Mouse (Mus musculus) cerebellum, adult 11-12 months (tissue): ENCODE results near the gene 1700067K01Rik.

ENCODE experiments used
- DNase-seq: peaks from one replicate; pipeline ENCODE4 v3.0.0; 2022

1700067K01Rik gene

DNA sequence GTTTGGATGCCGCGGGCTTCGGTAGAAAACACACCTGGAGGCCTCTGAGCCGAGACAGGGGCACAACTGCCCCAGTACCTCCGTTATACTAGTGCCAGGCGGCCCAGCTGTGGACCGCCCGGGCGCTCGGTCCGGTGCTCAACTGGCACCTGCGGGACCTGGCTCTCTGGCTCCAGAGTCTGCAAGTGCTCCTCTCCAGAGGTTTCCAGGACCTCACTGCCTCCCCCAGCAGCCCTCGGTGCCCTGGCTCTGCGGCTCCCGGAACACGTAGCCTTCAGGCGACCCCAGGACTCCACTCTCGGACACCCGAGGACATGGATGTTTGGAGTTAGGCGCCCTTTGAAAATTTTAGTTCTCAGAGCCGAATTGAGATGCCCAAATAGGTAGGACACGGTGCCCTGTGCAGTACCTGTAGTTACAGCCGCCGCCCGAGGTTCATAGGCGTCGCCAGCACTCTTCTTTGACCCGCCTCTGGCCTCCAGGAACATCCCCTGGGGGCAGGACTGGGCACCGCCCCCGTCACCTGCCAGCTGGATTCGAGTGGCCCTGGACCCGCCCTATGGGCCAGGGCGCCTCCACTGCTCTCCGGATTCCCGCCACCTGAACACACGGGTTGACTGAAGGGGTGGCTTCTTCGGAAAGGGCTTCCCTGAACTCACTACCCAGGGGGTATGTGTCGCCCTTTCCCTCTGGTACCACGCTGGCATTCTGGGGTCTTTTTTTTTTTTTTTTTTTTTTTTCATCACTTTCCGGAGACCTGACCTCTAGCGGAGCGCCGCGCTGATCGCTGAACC, 10.6 kb downstream of the 1700067K01Rik start, which contains the start of gene 2210011C24Rik:
Gene 2210011C24Rik, minus strand, starts transcription at position 467 of the 794 bp plus-strand sequence.
- DNase-seq: peak; percentile 32

DNA sequence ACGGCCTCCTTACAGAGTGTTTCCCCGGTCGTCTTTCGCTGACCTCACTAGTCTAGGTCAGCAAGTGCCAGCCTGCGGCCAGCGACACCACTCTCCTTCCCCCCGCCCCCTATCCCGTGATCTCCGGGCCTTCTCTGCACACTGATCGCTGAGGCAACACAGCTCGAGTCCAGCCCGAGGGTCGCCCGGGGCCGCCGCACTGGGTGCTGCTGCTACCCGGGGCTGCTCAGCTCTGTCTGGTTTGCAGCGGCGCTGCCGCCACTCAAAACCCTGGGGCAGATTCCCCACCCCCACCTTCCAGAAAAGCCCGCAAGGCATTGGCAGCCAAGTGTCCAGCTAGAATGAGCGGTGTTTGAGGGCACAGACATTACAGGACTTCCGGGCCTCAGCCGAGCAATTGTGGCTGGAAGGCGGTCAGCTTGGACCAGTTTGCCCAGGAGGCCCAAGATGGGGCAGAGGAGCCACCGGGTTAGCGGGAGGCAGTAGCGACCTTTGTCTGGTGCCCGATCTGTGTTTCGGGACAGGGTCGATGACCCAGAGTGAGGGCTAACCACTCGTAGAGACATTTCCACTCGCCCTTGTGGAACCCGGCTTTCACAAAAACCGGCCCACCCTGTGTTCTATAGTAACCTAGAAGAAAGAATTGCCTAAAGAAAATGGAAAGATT, 11.3 kb downstream of the 1700067K01Rik start:
- DNase-seq: peak; percentile 18

DNA sequence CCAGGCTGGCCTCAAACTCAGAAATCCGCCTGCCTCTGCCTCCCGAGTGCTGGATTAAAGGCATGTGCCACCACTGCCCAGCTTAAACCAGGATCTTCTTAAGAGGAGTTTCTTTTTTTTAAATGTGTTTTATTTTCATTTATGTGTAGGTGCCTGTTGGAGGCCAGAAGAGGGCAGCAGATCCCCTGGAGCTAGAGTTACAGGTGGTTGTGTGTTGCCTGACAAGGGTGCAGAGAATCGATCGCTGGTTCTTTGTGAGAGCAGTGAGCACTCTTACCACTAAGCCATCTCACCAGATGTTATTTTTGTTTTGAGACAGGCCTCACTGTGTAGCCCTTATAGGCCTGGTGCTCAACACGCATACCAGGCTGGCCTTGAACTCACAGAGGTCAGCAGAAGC, 14.5 kb downstream of the 1700067K01Rik start:
- no peak for DNase-seq

DNA sequence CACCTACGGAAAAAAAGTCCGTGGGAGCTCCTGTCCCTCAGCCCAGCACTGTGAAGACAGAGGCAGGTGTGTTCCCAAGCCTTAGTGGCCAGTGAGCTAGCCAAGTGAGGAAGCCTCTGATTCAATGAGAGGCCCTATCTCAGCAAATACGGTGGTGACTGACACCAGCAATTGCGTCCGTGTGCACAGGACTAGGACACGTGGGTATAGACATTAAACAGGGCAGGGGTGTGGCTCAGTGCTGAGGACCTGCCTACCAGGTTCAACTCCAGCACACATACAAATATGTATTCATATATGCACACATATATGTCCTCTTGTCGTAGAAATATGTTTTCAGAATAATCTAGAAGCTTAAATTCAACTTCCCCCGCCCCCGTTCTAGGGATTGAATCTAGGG, 18.4 kb downstream of the 1700067K01Rik start:
- DNase-seq: no peak

DNA sequence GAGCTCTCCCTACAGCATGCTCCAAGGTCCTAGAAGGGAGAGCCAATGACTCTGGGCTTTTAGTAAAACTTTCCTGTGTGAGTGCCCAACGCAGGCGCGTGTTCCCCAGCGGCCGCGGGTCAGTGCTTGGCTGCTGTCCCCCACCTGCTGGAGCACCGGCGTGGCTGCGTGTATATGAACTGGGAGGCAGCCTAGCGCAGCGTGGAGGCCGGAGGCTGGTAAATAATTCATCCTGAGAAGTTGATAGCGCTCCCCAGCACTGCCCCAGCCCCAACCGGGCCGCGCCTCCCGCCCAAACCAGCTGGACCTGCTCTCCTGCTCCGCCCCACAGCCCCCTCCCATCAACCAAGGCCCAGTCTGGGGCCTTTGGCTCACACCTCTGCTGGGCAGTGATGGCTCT, 19.8 kb downstream of the 1700067K01Rik start, which contains the start of gene Palm3:
Gene Palm3, plus strand, starts transcription at position 376 of the 400 bp plus-strand sequence.
- no peak for DNase-seq

DNA sequence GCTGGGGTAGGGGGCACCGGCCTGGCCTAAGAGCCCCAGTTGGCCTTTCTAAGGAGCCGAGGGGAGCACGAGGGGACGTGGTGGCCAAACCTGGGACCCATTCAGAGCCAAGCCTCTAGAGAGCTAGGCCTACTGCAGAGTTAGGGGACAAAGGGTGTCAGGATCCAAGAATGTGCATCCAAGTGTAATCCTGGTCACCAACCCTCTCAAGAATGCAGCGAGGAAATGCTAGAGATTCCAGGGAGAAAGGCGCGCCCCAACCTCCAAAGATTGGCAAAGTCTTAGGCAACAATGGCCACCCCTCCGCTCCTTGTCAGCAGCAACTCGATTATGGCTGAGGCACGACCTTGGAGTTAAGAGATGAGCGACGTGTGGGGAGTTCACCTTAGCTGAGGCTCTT, 20.3 kb downstream of the 1700067K01Rik start:
- no peak for DNase-seq

DNA sequence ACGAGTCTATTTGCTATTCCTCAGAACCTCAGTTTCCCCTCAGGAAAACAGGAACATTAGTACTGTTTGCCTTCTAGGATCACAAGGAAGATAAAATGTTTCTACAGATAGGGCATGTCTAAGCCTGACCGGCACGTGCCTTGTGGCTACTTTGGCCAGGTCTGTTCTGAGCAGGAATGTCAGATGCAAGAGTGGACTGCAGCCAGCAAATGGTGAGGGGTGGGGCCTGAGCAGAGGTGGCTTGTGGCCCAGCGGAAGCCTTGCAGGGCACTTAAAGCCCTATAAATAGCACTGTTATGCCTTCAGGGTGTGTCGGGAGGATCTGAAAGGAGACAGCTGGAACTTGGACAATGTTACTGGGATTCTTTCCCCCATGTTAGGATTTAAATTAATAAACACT, 21.8 kb downstream of the 1700067K01Rik start:
- no peak for DNase-seq

DNA sequence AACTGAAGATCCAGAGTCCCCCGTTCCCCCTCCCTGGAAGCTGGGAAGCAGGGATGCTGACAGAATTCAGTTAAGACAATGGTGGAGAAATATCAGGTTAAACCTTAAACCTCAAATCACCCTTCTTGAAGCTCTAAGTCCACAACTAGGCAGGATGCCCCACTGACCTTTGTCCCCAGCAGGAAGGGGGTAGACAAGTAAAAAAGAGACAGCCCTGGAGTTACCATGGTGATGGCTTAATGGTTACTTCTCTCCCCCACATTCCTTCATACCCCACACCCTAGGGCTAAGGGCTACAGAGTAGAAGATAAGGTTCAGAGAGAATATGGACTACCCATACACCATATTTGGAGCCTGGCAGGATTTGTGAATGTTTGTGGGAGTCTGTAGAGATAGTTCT, 22.3 kb downstream of the 1700067K01Rik start:
- no peak for DNase-seq

DNA sequence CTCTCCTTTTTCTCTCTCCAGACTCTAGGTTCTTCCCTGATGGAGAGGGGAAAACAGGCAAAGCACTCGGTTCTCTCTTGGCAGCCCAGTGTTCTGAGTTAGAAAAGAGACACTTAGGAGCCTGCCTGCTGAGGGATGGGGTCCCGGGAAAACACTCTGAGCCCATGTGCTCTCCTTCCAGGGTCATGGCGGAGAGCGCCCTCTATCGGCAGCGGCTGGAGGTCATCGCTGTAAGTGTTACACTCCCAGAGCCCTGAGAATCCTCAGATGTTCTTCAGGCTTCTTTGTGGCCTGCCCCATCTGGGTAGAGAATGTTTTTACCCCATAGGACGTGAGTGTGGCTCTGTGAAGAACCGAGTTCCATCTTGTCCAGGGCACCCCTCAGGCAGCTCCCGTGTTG, 22.9 kb downstream of the 1700067K01Rik start:
- DNase-seq: no peak

DNA sequence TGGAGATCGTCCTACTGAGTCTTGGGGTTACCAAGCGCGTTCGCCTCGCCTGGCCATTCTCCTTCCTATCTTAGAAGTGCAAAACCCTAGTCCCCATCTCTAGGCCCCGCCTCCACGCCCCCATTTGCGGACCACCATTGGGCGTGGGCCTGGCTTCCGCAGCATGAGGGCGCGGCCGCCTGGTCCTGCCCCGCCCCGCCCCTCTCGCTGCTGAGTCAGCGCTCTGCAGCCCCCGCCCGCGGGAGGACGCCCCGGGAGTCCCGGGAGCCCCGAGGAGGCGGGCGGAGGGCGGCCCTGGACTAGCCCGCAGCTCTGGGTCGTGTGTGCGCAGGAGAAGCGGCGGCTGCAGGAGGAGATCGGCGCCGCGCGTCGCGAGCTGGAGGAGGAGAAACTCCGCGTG, 24.6 kb downstream of the 1700067K01Rik start:
- DNase-seq: no peak

DNA sequence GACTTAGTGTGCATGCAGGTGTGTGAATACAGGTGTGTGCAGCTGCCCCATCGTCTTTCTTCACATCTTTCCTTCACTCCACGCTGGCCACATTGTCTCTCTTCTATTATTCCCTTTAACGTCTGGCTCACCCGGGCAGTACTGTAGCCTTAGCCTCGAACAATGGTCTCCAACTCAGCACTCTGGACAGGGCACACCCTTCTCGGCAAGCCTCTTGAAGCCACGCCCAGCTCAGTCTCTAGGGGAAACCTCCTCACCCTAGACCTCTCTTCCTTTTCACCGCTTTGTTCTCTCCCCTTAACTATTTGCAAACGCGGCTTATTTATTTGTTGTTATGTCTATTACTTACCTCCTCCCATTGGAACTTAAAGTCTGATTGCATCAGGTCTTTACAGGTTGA, 26.1 kb downstream of the 1700067K01Rik start:
- DNase-seq: no peak

DNA sequence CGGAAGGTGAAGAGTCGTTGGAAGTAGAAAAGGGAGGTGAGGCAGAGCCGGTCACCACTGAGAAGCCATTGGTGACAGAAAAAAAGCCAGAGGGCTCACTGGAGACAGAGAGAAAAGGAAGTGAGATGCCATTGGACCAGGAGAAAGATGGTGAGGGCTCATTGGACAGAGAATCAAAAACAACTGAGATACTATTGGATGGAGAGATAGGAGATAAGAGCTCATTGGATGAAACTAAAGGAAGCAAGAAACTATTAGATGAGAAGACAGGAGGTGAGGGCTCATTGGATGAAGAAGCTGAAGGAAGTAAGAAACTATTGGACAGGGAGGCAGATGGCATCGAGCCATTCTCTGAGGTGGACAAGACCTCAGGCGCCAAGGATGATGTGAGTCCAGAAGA, 28.0 kb downstream of the 1700067K01Rik start:
- DNase-seq: no peak

DNA sequence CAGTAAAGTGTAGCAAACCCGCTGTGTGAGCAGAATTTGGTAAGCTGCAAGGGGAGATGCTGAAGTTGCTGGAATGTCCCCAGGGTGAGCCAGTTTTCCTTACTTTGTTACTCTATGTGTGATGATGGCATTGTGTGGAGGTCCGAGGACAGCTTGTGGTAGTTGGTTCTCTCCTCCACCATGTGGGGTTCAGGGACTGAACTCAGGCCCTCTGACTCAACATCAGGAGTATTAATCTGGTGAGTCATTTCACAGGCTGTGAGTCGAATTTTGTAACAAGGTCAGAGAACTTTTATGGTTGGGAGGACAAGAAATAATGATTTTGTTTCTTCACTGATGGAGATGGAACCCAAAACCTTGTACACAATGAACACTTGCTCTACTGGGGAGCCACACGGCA, 31.5 kb downstream of the 1700067K01Rik start:
- no peak for DNase-seq

DNA sequence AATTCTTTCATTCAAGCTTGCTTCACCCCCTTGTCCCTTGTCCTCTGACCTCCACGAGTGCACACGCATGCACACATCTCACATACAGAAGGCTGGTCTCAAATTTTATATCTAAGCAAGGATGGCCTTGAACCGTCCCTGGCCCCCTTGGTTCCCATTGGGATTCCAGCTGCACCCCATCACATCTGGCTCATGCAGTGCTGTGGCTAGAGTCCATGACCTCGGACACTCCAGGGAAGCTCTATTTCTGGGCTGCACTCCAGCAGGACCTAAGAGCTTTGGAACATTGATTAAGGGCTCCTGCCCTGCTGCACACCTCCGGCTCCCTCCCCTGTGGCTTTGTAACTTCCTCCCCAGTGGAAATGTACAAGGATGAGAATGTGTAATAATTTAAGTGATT, 36.7 kb downstream of the 1700067K01Rik start:
- DNase-seq: no peak

DNA sequence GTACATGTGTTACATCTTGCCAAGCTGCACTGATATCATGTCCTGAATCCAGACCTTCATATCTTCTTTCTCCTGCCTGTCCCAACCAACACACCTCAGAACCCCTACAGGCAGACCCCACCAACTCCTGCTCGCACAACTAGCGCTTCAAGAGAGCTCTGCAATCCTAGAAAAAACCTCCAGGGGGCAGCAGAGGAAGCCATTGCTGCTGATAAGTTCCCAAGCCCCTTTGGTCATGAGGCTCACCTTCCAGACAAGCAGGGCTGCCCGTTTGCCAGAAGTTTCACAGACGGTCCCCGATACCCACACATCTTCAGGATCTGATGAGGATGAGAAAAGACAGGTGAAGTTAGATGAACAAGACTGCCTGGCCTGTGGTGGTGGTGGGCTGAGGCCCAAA, 37.7 kb downstream of the 1700067K01Rik start:
- peak; percentile 53 for DNase-seq

DNA sequence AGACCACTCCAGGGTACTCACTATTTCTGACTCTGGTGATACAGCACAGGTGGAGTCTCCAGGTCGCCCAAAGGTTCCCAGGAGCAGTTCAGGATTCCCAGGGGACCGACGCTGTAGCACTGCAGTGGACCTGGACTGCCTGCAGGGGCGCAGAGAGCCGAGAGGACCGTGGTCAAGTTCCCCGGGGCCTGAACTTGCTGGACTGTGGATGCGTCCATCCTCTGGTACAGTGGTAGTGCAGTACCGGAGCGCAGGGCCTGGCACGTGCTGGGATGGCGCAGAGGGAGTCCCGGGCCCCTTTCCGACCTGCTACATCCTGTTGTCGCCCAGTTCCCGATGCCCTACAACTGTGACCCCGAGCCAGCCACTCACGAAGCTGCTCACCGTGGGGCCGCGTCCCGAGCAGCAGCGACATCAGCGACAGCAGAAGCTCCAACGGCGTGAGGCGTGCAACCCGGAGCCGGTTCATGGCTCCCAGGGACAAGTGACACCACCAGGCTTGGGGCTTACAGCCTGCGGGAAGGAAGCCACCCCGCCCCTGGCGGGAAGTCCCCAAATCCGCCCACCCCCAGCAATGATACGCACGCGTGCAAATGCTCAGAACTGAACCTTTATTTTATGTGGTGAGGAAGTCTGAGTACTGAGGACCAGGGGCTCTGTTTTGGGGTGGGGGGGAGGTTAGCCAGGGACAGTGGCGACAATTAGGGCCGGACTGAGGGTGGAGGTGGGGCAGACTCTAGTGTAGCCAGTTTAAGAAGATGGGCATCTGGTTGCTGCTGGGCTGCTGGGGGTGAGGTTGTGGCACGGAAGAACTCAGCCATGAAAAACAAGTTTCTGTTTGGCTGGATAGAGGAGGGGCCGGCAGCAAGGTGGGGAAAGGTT, 41.0 kb downstream of the 1700067K01Rik start, which contains the start of gene Il27ra:
Gene Il27ra, minus strand, starts transcription at position 524 of the 882 bp plus-strand sequence.
- no peak for DNase-seq

DNA sequence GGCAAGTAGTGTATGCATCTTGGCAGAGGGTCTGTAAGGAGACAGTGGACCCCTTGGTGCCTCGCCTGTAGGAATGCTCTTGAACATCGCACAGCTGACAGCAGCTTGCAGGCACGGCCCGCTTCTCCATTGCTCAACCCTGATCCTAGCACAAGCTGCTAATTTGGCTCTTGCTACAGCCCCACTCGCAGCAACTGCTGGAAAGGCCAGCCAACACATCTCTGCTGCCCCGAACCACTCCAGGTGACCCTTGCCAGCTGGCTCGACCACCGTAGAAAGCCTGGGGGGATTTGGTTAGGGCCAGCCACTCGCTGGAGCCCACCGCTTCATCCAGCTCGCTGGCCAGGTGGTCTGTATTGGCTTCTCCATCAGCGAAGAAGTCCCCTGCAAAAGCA, 41.6 kb downstream of the 1700067K01Rik start:
- DNase-seq: no peak

DNA sequence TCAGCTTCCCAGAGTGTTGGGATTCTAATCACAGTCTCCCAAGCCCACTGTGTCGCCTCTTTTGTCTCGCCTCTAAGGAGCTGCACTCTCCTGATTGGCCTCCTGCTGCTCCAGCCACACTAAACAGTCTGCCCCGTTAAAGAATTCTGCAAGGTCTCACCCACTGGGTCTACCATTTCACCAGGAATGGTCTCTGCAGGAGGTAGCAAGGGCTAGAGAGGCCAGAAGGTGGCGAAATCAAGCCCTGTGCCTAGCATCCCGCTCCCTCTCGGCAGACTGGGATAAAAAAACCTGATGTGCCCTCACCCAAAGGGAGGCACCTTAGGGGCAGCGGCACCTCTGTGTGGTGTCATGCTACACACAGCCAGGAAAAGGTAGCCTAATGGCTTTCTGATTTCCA, 42.8 kb downstream of the 1700067K01Rik start:
- no peak for DNase-seq

DNA sequence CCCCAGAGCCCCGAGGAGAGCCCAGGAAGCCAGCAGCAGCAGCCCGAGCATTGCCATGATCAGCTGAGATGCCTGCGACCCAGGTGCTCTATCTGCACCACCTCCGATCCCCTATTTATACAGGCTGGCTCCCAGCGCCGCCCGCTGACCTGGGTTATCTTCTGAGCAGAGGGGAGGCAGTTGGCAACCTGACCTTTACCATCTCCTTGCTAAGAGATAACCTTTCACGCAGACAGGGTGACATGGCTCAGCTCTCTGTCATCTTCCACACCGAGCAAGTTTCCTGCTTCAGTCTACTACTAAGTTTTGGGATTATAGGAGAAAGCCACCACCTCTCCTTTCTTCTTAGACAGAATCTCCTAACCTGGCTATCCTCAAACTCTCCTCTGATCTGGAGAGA, 43.6 kb downstream of the 1700067K01Rik start, which contains the start of gene Rln3:
Gene Rln3, minus strand, starts transcription at position 101 of the 400 bp plus-strand sequence.
- no peak for DNase-seq

DNA sequence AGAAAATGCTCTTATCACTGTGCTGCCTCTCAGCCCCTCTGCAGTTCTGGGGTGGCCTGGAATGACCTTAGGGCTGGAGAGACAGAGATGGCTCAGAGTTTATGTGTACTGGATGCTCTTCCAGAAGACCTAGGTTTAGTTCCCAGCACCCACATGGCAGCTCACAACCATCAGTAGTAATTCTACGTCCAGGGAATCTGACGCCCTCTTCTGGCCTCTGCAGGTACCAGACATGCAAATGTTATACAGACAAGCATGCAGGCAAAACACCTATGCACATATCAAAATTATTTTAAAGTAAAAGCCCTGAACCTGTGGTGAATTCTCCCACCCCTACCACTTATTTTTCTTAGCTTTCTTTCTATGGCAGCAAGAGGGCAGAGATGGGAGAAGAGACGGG, 45.2 kb downstream of the 1700067K01Rik start:
- DNase-seq: no peak

DNA sequence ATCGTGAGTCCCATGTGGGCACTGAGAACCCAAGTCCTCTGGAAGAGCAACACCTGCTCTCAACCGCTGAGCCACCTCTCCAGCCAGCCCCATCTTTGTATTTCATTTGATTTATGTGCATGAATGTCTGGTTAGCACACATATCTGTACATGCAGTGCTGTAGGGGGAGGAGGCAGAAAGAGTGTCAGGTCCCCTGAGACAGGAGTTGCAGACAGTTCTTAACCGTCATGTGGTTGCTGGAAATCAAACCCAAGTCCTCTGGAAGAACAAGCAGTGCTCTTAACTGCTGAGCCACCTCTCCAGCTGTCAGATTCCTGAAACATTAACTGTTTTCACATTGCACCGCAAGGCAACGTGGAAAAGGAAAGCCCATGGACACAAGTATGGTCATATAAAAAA, 46.9 kb downstream of the 1700067K01Rik start:
- no peak for DNase-seq

DNA sequence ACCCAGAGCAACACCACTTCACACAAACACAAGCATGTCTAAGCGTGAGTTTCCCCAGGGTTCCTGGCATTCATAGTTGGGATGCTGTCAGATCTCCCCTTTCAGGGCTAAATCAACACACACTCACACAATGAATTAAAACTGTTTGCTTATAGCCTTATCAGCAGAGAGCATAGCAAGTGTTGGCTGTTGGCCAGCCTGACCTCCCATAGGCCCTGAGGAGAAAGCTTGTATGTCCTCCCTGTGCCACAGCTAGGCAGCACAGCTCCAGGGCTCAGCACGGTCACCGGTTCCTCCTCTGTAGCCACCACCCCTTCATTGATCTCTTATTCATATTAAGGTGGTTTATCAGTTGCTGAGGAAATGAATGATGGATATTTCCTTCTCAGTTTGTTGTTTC, 51.4 kb downstream of the 1700067K01Rik start:
- no peak for DNase-seq

DNA sequence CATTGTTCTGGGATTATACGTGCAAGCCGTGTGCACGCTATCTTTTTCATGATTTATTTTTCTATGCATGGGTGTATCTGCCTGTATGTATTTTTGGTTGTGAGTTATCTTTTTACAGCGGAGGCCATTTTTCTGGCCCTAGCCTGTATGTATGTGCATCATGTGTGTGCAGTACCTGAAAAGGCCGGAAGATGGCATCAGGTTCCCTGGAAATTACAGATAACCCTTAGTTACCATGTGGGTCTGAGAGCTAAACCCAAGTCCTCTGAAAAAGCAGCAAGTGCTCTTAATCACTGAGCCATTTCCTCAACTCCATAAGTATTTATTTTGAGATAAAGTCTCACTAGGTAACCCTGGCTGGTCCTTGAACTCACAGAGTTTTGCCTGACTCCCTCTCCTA, 51.9 kb downstream of the 1700067K01Rik start:
- no peak for DNase-seq
